10 mouse cellular contexts compared by ENCODE assay signal in the genomic region with DNA sequence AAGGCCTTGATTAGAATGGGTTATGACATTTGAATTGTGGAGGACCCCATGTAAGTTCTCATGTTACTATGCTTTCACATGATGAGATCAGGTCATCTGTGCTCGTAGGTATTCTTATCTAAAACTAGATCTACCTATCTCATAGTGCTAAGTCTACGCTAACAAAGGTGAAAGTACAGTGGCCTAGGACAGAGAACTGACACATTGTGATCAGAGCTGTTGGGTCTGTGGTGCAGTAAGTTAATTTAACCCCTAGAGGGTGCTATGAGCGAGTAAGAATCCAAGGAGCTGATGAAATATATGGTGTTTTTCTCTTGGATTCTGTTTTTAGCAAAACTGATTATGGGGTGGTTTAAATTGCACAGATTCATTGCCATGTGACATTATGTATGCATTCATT.
DNase-seq lines count a peak whose midpoint lies in the region; ATAC-seq and TF ChIP-seq lines count a peak whose summit lies in the region.
"Had no signal": no experiment of that assay in that cellular context is flagged by ENCODE, and none has a peak within 500 bp of the region (broad histone marks: within the 10 kb centered on the region; RNA-seq: fewer than 3 reads in every experiment).

No protein-coding gene starts in this region.

- no peak overlapping the region for H3K4me3 ChIP-seq in liver, adult 2 months (ENCODE audit: insufficient read depth, low read depth, low read length)
- H3K4me3 ChIP-seq: embryonic facial prominence, embryonic 15.5 days; liver, embryonic 15.5 days had no signal

- H3K27ac ChIP-seq in liver, adult 2 months (replicated peaks; ENCODE audit: insufficient read depth, low read depth, low read length): no peak overlapping the region
- H3K27ac ChIP-seq: embryonic facial prominence, embryonic 15.5 days; liver, embryonic 15.5 days had no signal

- TF ChIP-seq POLR2A in liver, adult 2 months (IDR thresholded peaks at IDR 0.05; ENCODE audit: extremely low read depth, insufficient read depth, low read length): no peak

- H3K79me2 ChIP-seq in liver, adult 2 months (ENCODE audit: control insufficient read depth, insufficient read depth, low read length): no peaks in the 10 kb centered on the region

- 18% methylated on average over 3 of the region's 3 CpGs for WGBS in liver, adult 2 months

- no peak for TF ChIP-seq CTCF in liver, adult 2 months (IDR thresholded peaks at IDR 0.05; ENCODE audit: low read depth, low read length)

- H3K4me1 ChIP-seq in liver, adult 2 months (ENCODE audit: control insufficient read depth, insufficient read depth, low read length): no peaks in the 10 kb centered on the region
- H3K4me1 ChIP-seq: embryonic facial prominence, embryonic 15.5 days; liver, embryonic 15.5 days had no signal

- intact Hi-C loops in gastrocnemius, postnatal 36 days (cut with DNase I): no loop called here

- no peaks in the 10 kb centered on the region for H3K27me3 ChIP-seq in liver, adult 2 months (ENCODE audit: control insufficient read depth, insufficient read depth, low read length)
- H3K27me3 ChIP-seq: embryonic facial prominence, embryonic 15.5 days; liver, embryonic 15.5 days had no signal

- no peak for DNase-seq in cerebellum, adult 9-11 months
- DNase-seq in liver, adult 2 months (ENCODE audit: extremely low read depth, low read depth, low spot score): peak; percentile 24
- DNase-seq in liver: no peak
- DNase-seq in embryo, embryonic 11.5 days (ENCODE audit: low read depth, low spot score): peak; percentile 13
- no peak for DNase-seq in gastrocnemius, postnatal 36 days
- no peak for DNase-seq in gastrocnemius, postnatal 25 days

- H3K9ac ChIP-seq in liver, adult 2 months (ENCODE audit: low read depth, low read length): no peak overlapping the region
- H3K9ac ChIP-seq: embryonic facial prominence, embryonic 15.5 days; liver, embryonic 15.5 days had no signal

- H3K36me3 ChIP-seq in liver, adult 2 months (ENCODE audit: control insufficient read depth, insufficient read depth, low read length): no peaks in the 10 kb centered on the region
- H3K36me3 ChIP-seq: embryonic facial prominence, embryonic 15.5 days; liver, embryonic 15.5 days had no signal

- 0 out of 2 replicates have a peak, but pooled peaks have one; percentile 31 for ATAC-seq in cerebellum, adult (ENCODE audit: insufficient number of reproducible peaks, low FRiP score, low TSS enrichment)
- ATAC-seq in megakaryocyte, adult 5-6 weeks (ENCODE audit: poor library complexity, severe bottlenecking): peak; percentile 59

Comparison
In these comparisons a context has a peak if more than half of its experiments do, and no peak if none do; other contexts are left out.
1. DNase-seq: peak in liver, adult 2 months (single experiment) and embryo, embryonic 11.5 days (single experiment); none in cerebellum, adult 9-11 months (single experiment), liver (single experiment), gastrocnemius, postnatal 36 days (0 of 2) and gastrocnemius, postnatal 25 days (single experiment).